Mouse (Mus musculus): ENCODE measurements around the gene Cnbd2. TPM values are rescaled to one million over a fixed set of nuclear protein-coding genes. Genes with fewer than 3 reads are reported as not detected.

The Cnbd2 gene
- polyA plus RNA-seq, 1 experiment from 2014 or later: 4.9 TPM

DNA sequence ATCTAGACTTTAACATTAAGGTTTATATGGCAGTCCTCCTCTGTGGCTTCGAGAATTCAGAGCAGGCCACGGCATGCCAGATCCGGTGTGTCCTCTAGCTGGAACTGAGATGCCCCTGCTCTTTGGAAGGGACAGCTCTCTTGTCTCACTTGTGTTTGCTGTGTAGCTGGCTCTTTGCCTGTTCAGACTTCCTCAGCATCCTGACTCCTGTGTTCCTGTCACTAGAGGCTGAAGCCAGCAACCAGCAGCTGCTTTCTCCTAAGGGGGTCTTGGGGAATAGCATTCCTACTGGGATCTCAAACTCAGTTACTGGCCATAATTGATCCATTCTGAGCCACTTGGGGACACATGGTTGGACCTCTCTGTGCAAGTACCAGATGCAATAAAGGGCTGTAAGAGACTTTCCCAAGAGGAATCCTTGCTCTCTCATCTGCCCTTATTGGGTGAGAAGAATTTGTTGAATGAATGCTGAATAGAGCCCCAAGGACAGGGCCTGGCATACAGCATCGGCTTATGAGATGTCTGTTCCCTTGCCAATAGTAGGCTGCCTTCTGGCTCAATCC is 37.3 kb downstream of the Cnbd2 start:
- Histone ChIP-seq H3K4me3 (ENCODE audit: low read depth, low read length) (no peak overlapping the region), H3K9me3 (replicated peaks; ENCODE audit: control insufficient read depth, low read length) (no peaks in the 10 kb centered on the region), H3K27ac (ENCODE audit: low read depth, low read length) (no peak overlapping the region), H3K4me2 (ENCODE audit: low read length) (no peak overlapping the region), H3K9ac (ENCODE audit: low read length) (no peak overlapping the region), H3K36me3 (ENCODE audit: control insufficient read depth, insufficient read depth, low read length) (no peaks in the 10 kb centered on the region), H3K27me3 (replicated peaks; ENCODE audit: control insufficient read depth, insufficient read depth, low read length) (no peaks in the 10 kb centered on the region), H3K4me1 (ENCODE audit: control insufficient read depth, insufficient read depth, low read length) (no peaks in the 10 kb centered on the region)
- 88% methylated on average over 4 of the region's 4 CpGs for WGBS
- DNase-seq (ENCODE audit: low spot score) (no peak), ATAC-seq (no peak)

DNA sequence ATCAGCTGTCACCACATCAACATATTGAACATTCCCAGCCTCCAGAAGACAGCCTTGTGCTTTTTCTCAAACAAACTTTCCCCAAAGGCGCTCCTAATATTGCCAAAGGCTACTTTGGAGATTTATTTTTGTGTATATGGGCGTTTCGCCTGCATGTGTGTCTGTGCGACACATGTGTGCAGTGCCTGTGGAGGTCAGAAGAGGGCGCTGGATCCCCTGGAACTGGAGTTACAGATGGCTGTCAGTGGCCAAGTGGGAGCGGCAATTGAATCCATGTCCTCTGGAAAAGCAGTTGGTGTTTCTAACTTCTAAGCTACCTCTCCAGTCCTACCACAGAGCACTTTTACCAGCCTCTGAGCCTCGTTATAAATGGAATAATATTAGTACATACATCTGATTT is 39.1 kb downstream of the Cnbd2 start:
- Histone ChIP-seq H3K36me3 (ENCODE audit: control insufficient read depth, insufficient read depth, low read length) (no peaks in the 10 kb centered on the region), H3K4me1 (ENCODE audit: control insufficient read depth, insufficient read depth, low read length) (no peaks in the 10 kb centered on the region), H3K27me3 (replicated peaks; ENCODE audit: control insufficient read depth, insufficient read depth, low read length) (no peaks in the 10 kb centered on the region), H3K9ac (ENCODE audit: low read length) (no peak overlapping the region), H3K4me3 (ENCODE audit: low read depth, low read length) (no peak overlapping the region), H3K27ac (ENCODE audit: low read depth, low read length) (no peak overlapping the region), H3K4me2 (ENCODE audit: low read length) (no peak overlapping the region), H3K9me3 (replicated peaks; ENCODE audit: control insufficient read depth, low read length) (no peaks in the 10 kb centered on the region)
- ATAC-seq (no peak), DNase-seq (ENCODE audit: low spot score) (no peak)
- WGBS: 82% methylated on average over 7 of the region's 7 CpGs

DNA sequence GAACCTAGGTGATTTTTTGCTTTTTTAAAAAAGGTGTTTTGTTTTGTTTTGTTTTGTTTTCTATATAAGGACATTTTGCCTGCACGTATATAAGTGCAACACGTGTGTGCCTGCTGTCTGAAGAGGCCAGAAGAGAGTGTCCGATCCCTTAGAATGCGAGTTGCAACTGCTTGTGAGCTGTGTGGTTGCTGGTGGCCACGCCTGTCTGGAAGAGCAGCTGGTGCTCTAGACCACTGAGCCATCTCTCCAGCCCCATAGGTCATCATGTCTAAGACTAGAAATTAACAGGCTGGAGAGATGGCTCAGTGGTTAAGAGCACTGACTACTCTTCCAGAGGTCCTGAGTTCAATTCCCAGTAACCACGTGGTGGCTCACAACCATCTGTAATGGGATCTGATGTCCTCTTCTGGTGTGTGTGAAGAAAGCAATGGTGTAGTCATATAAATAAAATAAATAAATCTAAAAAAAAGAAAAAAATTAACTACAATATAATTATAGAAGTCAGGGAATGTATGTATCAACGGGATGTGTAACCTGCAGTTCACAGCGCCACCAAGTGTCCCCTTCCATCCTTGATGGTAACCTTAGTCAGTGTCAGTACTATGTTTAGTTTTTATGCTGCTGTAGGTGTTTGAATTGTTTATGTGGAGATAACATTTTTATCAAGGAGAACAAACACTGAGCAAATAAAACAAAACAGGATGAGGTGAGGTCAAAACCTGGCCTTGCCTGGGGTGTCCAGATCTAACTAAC is 40.5 kb downstream of the Cnbd2 start:
- DNase-seq (ENCODE audit: low spot score): no peak
- H3K36me3 ChIP-seq (ENCODE audit: control insufficient read depth, insufficient read depth, low read length): no peaks in the 10 kb centered on the region
- H3K27ac ChIP-seq (ENCODE audit: low read depth, low read length): no peak overlapping the region; the same call in 1 of the 2 replicates
- no peak overlapping the region for H3K9ac ChIP-seq (ENCODE audit: low read length)
- ATAC-seq: no peak
- WGBS: 80% methylated on average over 8 of the region's 8 CpGs
- H3K27me3 ChIP-seq (replicated peaks; ENCODE audit: control insufficient read depth, insufficient read depth, low read length): no peaks in the 10 kb centered on the region
- no peaks in the 10 kb centered on the region for H3K9me3 ChIP-seq (replicated peaks; ENCODE audit: control insufficient read depth, low read length)
- H3K4me3 ChIP-seq (ENCODE audit: low read depth, low read length): no peak overlapping the region
- H3K4me2 ChIP-seq (ENCODE audit: low read length): no peak overlapping the region
- no peaks in the 10 kb centered on the region for H3K4me1 ChIP-seq (ENCODE audit: control insufficient read depth, insufficient read depth, low read length)

DNA sequence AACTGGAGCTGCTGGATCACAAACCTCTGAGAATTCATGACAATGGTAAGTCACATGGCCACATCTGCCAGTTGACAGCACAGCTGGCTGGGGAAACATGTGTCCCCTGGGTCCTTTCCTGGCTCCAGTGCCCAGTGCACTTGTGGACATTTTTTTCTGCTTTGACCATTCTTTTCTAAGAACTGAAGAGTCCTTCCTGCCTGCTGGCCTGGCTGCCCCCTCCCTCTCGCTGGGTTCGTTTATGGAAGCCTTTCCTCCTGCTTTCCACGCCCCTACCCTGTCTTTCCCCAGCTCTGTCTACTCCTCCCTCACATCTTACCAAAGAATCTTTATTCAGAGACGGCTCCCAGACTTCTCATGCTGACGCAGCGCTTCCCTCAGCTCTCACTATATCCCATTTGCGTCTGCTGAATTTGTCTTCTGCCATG is 41.2 kb downstream of the Cnbd2 start:
- H3K9ac ChIP-seq (ENCODE audit: low read length): no peak overlapping the region
- no peaks in the 10 kb centered on the region for H3K27me3 ChIP-seq (replicated peaks; ENCODE audit: control insufficient read depth, insufficient read depth, low read length)
- no peak overlapping the region for H3K4me3 ChIP-seq (ENCODE audit: low read depth, low read length)
- DNase-seq (ENCODE audit: low spot score): peak; percentile 13
- no peaks in the 10 kb centered on the region for H3K4me1 ChIP-seq (ENCODE audit: control insufficient read depth, insufficient read depth, low read length)
- no peak overlapping the region for H3K4me2 ChIP-seq (ENCODE audit: low read length)
- 50% methylated on average over 7 of the region's 7 CpGs for WGBS
- no peaks in the 10 kb centered on the region for H3K9me3 ChIP-seq (replicated peaks; ENCODE audit: control insufficient read depth, low read length)
- H3K36me3 ChIP-seq (ENCODE audit: control insufficient read depth, insufficient read depth, low read length): no peaks in the 10 kb centered on the region
- ATAC-seq: peak; percentile 26; the same call in 1 of the 2 replicates
- no peak overlapping the region; the same call in 1 of the 2 replicates for H3K27ac ChIP-seq (ENCODE audit: low read depth, low read length)

DNA sequence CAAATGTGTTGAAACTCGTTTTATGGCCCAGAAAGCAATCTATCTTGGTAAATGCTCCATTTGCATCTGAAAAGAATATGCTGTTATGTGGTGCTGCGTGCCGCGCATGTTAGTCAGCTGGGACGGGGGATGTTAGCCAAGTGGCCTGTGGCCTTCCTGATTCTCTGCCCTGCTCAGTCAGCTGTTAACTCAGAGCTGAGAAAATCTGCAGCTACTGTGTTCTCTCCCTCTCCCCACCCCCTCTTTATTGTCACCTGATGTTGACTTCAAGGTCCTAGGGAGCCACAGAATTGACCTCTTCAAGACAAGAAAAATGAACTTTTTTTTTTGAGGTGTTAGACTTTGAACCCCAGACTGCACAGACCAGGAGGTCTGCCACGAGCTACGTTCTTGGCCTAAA is 43.9 kb downstream of the Cnbd2 start:
- no peak overlapping the region for H3K27ac ChIP-seq (ENCODE audit: low read depth, low read length)
- H3K4me3 ChIP-seq (ENCODE audit: low read depth, low read length): no peak overlapping the region
- H3K36me3 ChIP-seq (ENCODE audit: control insufficient read depth, insufficient read depth, low read length): no peaks in the 10 kb centered on the region
- H3K4me2 ChIP-seq (ENCODE audit: low read length): no peak overlapping the region
- no peaks in the 10 kb centered on the region for H3K4me1 ChIP-seq (ENCODE audit: control insufficient read depth, insufficient read depth, low read length)
- 45% methylated on average over 7 of the region's 7 CpGs for WGBS
- no peaks in the 10 kb centered on the region for H3K9me3 ChIP-seq (replicated peaks; ENCODE audit: control insufficient read depth, low read length)
- no peaks in the 10 kb centered on the region for H3K27me3 ChIP-seq (replicated peaks; ENCODE audit: control insufficient read depth, insufficient read depth, low read length)
- DNase-seq (ENCODE audit: low spot score) (peak; percentile 68), ATAC-seq (0 out of 2 replicates have a peak, but pooled peaks have one; percentile 44)
- H3K9ac ChIP-seq (ENCODE audit: low read length): no peak overlapping the region

DNA sequence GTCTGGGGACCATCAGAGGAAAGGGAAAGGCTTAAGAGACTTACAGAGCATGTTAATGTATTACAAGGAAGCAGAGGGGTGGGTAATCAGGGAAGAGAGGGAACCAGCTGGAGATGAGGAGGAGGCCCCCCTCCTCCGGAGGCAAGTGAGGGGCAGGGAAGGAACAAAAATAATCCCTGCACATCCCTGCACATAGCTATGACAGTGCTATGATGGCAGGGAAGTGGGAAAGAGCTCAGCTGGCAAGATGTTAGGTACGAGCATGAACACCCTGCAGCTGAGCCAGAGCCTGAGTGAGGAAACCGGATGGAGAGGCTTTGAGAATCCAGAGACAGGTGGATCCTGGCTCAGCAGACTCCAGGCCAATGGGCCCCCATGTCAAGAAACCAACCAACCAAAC is 56.4 kb downstream of the Cnbd2 start:
- Histone ChIP-seq H3K4me3 (ENCODE audit: low read depth, low read length) (no peak overlapping the region), H3K4me2 (ENCODE audit: low read length) (no peak overlapping the region), H3K4me1 (ENCODE audit: control insufficient read depth, insufficient read depth, low read length) (no peaks in the 10 kb centered on the region), H3K9me3 (replicated peaks; ENCODE audit: control insufficient read depth, low read length) (no peaks in the 10 kb centered on the region), H3K36me3 (ENCODE audit: control insufficient read depth, insufficient read depth, low read length) (no peaks in the 10 kb centered on the region), H3K27ac (ENCODE audit: low read depth, low read length) (no peak overlapping the region), H3K27me3 (replicated peaks; ENCODE audit: control insufficient read depth, insufficient read depth, low read length) (peaks cover 5% of the 10 kb centered on the region; the same call in 1 of the 2 replicates), H3K9ac (ENCODE audit: low read length) (no peak overlapping the region)
- DNase-seq (ENCODE audit: low spot score): no peak
- WGBS: 78% methylated on average over 3 of the region's 3 CpGs
- ATAC-seq: no peak

DNA sequence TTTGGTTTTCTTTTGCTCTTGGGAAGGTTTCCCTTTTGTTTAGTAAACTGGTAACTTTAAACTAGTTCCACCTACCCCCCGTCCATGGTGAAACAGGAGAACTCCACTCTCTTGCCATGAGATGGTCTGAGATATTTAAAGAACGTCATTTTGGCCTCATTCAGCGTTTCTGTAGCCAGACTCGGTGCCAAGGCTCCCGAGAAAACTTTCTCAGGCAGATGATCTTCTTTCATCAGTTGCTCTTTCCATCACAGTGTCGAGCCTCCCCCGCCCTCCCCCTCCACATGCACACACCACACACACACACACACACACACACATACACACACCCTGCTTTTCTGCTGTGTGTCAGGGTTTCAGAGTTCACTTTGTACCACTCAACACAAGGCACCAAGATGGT is 58.8 kb downstream of the Cnbd2 start:
- ATAC-seq: no peak
- no peak for DNase-seq (ENCODE audit: low spot score)
- no peak overlapping the region for H3K9ac ChIP-seq (ENCODE audit: low read length)
- H3K27me3 ChIP-seq (replicated peaks; ENCODE audit: control insufficient read depth, insufficient read depth, low read length): no peaks in the 10 kb centered on the region
- no peaks in the 10 kb centered on the region for H3K36me3 ChIP-seq (ENCODE audit: control insufficient read depth, insufficient read depth, low read length)
- H3K4me1 ChIP-seq (ENCODE audit: control insufficient read depth, insufficient read depth, low read length): no peaks in the 10 kb centered on the region
- WGBS: 88% methylated on average over 7 of the region's 7 CpGs
- no peak overlapping the region for H3K4me2 ChIP-seq (ENCODE audit: low read length)
- H3K9me3 ChIP-seq (replicated peaks; ENCODE audit: control insufficient read depth, low read length): no peaks in the 10 kb centered on the region
- no peak overlapping the region for H3K27ac ChIP-seq (ENCODE audit: low read depth, low read length)
- no peak overlapping the region for H3K4me3 ChIP-seq (ENCODE audit: low read depth, low read length)

DNA sequence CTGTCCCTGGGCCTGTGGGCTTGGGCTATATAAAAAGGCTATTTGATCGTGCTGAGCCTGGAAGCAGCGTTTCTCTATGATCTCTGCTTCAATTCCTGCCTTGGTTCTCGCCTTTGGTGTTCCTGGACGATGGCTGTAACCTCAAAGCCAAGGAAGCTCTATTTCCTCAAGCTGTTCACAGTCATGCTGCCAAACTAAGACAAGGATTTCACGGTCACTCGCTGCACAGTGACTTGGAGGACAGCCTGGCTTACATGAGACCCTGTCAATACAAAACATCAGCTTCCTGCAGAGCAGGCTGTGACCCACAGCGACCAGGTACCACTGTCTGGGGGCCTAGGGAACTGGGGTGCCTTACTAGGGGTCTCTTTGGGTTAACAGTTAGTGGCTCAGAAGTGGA is 64.9 kb downstream of the Cnbd2 start:
- ATAC-seq (no peak), DNase-seq (ENCODE audit: low spot score) (no peak)
- H3K9me3 ChIP-seq (replicated peaks; ENCODE audit: control insufficient read depth, low read length): no peaks in the 10 kb centered on the region
- 82% methylated on average over 7 of the region's 7 CpGs for WGBS
- H3K27ac ChIP-seq (ENCODE audit: low read depth, low read length): no peak overlapping the region
- H3K4me2 ChIP-seq (ENCODE audit: low read length): no peak overlapping the region
- H3K4me3 ChIP-seq (ENCODE audit: low read depth, low read length): no peak overlapping the region
- no peaks in the 10 kb centered on the region for H3K4me1 ChIP-seq (ENCODE audit: control insufficient read depth, insufficient read depth, low read length)
- H3K9ac ChIP-seq (ENCODE audit: low read length): no peak overlapping the region
- no peaks in the 10 kb centered on the region for H3K36me3 ChIP-seq (ENCODE audit: control insufficient read depth, insufficient read depth, low read length)
- no peaks in the 10 kb centered on the region for H3K27me3 ChIP-seq (replicated peaks; ENCODE audit: control insufficient read depth, insufficient read depth, low read length)

DNA sequence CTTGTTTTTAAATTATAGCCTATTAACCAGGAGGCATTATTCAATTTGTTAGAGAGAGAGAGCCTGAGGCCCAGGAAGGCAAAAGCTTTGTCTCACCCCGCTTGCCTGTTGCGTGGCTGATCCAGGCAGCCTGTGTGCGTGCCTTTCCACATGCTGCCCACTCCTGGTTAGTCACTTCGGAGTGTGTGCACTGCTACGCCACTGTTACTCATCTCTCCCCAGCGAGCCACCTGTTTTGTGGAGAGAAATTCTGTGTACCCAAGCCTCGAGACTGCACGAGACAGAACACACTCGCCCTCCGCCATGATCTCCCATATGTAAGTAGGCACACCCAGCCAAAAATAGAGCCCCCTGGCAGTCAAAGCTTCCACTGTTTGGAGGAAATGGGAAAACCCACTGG is 67.8 kb downstream of the Cnbd2 start:
- H3K27ac ChIP-seq (ENCODE audit: low read depth, low read length): no peak overlapping the region
- no peak overlapping the region for H3K9ac ChIP-seq (ENCODE audit: low read length)
- ATAC-seq: no peak
- DNase-seq (ENCODE audit: low spot score): no peak
- 87% methylated on average over 10 of the region's 10 CpGs for WGBS
- no peak overlapping the region for H3K4me2 ChIP-seq (ENCODE audit: low read length)
- no peaks in the 10 kb centered on the region for H3K36me3 ChIP-seq (ENCODE audit: control insufficient read depth, insufficient read depth, low read length)
- H3K27me3 ChIP-seq (replicated peaks; ENCODE audit: control insufficient read depth, insufficient read depth, low read length): no peaks in the 10 kb centered on the region
- no peaks in the 10 kb centered on the region for H3K4me1 ChIP-seq (ENCODE audit: control insufficient read depth, insufficient read depth, low read length)
- no peak overlapping the region for H3K4me3 ChIP-seq (ENCODE audit: low read depth, low read length)
- peaks cover 3% of the 10 kb centered on the region; the same call in 1 of the 2 replicates for H3K9me3 ChIP-seq (replicated peaks; ENCODE audit: control insufficient read depth, low read length)
